Mouse (Mus musculus) small intestine, adult 2 months (tissue): ENCODE results near the gene Patz1. TPM values are rescaled to one million over a fixed set of nuclear protein-coding genes. Genes with fewer than 3 reads are reported as not detected.
A peak's percentile ranks its signal among the peaks of the same experiment; 100 is the strongest.

Source experiments
- H3K27ac ChIP-seq: fragments of 200-500 bp; 2 replicates; pipeline ENCODE4 v1.5.1; 2012; ENCODE audit warnings: low read depth, low read length, control low read depth, inconsistent platforms; ENCODE audit not compliant: insufficient read depth
- H3K27me3 ChIP-seq: fragments of 200-500 bp; 2 replicates; pipeline ENCODE4 v1.6.1; 2012; ENCODE audit warnings: mild to moderate bottlenecking, moderate library complexity, low read length, inconsistent platforms; ENCODE audit not compliant: control insufficient read depth, insufficient read depth
- H3K36me3 ChIP-seq: fragments of 200-500 bp; 2 replicates; pipeline ENCODE4 v1.6.1; 2012; ENCODE audit warnings: mild to moderate bottlenecking, low read length, control low read depth, inconsistent platforms; ENCODE audit not compliant: control insufficient read depth, insufficient read depth
- H3K4me1 ChIP-seq: fragments of 200-500 bp; 2 replicates; pipeline ENCODE4 v1.6.1; 2012; ENCODE audit warnings: low read length, inconsistent platforms, mixed read lengths; ENCODE audit not compliant: control insufficient read depth, insufficient read depth, insufficient read length
- H3K4me3 ChIP-seq: fragments of 200-500 bp; 2 replicates; pipeline ENCODE4 v1.5.1; 2012; ENCODE audit warnings: low read depth, mild to moderate bottlenecking, control low read depth, inconsistent platforms, low read length, moderate library complexity
- CTCF ChIP-seq: fragments of 200-500 bp; IDR thresholded peaks from 2 replicates; pipeline ENCODE4 v1.5.1; 2012; ENCODE audit warnings: low read depth, mild to moderate bottlenecking, control low read depth, inconsistent platforms, low read length, moderate library complexity, mixed read lengths; ENCODE audit not compliant: insufficient replicate concordance, insufficient read length; ENCODE audit errors: extremely low read depth
- POLR2A ChIP-seq: fragments of 200-500 bp; IDR thresholded peaks from 2 replicates; pipeline ENCODE4 v1.6.1; 2012; ENCODE audit warnings: low read depth, mild to moderate bottlenecking, control low read depth, inconsistent platforms, low read length, moderate library complexity
- WGBS: fragments of 180-500 bp; shearing (Covaris S2); methylation state at CpG from one replicate; pipeline ENCODE4 v1.1.7; 2018; 5-methylcytosine and 5-hydroxymethylcytosine counted together
- polyA plus RNA-seq: library from polyadenylated mRNA; depleted of rRNA; stranded (reverse); fragments of >200 nt; gene quantifications from 2 replicates; pipeline ENCODE4 v1.2.3, GENCODE M21; 2012

Gene Patz1
- polyA plus RNA-seq, 1 experiment = 15.1 TPM

DNA sequence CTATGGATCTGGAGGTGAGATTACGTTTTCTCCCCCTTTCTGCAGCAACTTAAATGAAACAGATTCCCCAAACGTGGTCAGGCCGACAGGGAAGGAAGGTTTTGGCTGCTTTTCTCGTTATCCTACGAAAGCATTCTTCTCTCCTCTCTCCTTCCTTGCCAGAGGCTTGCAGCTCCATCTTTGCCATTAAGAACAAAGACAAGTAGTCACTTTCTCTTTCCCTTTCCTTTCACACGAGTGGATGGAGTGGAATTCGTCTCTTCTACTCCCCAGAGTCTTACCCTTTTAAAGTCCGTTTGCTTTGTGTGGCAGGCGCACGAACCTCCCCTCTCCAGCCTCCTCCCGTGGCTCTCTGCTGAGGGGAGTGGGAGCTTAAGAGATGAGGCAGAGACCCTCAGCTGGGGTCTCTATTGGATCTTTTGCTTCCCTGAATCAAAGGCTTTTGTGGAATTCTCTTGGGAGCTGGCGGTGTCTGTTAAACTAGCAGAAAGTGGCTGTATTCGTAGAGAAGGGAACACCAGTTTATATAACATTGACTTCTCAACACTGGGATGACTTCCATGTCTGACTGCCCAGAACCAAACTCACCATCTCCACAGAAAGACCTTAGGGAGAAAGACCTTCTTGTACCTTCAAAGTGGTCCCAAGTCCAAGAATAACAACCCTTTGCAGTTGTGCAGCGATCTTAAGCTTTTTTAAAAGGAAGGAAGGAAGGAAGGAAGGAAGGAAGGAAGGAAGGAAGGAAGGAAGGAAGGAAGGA is 42.5 kb downstream of the Patz1 start:
- Histone ChIP-seq H3K4me3 (peak overlapping the region; percentile 61), H3K4me1 (peaks cover 5% of the 10 kb centered on the region; the same call in 1 of the 2 replicates), H3K27me3 (no peaks in the 10 kb centered on the region), H3K27ac (peak overlapping the region; percentile 69), H3K36me3 (no peaks in the 10 kb centered on the region)
- 3% methylated on average over 14 of the region's 14 CpGs for WGBS
- TF ChIP-seq CTCF (no peak), POLR2A (no peak)

DNA sequence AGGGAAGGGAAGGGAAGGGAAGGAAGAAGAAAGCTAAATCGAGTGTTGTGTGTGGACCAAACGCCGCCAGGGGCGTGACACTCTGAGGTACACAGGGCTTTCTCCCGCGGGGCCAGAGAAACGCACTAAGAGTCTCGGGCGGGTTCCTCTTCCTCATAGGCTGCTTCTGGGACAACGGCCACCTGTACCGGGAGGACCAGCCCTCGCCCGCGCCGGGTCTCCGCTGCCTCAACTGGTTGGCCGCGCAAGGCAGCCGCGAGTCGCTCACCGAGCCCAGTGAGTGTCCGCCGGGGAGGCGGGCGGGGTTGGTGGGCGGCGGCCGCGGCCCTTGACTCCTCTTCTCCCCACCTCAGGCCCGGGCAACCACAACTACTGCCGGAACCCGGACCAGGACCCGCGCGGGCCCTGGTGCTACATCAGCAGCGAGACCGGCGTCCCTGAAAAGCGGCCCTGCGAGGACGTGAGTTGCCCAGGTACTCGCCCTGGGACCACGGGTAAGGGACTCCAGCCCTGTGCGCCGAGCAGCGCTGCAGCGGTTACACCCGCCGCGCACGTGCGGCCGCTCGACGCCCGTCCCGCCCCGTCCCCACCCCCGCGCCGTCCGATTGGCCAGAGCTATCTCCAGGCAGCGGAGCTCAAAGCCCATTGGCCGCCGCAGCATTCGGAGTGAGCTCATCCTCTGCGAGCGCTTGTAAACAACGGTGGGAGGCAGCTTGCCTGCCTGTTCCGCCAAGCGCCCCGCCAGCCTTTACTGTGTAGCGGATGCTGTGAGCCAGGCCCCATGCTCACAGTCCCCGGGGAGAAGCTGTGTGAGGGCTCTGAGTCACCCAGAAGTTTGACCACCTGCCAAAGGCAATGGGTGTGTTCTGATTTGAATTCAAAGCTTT is 43.3 kb downstream of the Patz1 start:
- peak overlapping the region; percentile 61 for H3K4me3 ChIP-seq
- 1% methylated on average over 75 of the region's 75 CpGs for WGBS
- H3K36me3 ChIP-seq = no peaks in the 10 kb centered on the region
- H3K4me1 ChIP-seq = peaks cover 5% of the 10 kb centered on the region; the same call in 1 of the 2 replicates
- peak overlapping the region; percentile 69 for H3K27ac ChIP-seq
- H3K27me3 ChIP-seq = no peaks in the 10 kb centered on the region
- no peak; the same call in 1 of the 2 replicates for TF ChIP-seq POLR2A
- no peak for TF ChIP-seq CTCF

DNA sequence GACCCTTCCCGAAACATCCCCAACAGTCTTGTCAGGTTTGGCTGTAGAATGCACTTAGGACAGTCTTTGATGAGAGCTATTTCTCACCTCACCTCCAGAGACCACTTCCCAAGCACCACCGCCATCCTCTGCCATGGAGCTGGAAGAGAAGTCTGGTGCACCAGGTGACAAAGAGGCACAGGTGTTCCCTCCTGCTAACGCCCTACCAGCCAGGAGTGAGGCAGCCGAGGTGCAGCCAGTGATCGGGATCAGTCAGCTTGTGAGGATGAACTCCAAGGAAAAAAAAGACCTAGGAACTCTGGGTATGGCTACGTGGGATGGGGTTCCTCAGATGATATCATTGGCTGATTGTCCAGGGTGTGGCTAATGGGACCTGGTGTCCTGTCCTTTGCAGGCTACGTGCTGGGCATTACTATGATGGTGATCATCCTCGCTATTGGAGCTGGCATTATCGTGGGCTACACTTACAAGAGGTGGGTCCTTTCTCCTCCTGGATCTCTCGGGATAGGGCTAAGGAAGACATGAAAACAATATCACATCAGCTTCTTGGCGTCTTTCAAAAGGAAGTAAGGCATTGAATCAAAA is 44.5 kb downstream of the Patz1 start:
- Histone ChIP-seq H3K4me1 (peaks cover 5% of the 10 kb centered on the region; the same call in 1 of the 2 replicates), H3K36me3 (no peaks in the 10 kb centered on the region), H3K4me3 (no peak overlapping the region), H3K27me3 (no peaks in the 10 kb centered on the region), H3K27ac (no peak overlapping the region)
- TF ChIP-seq CTCF (no peak), POLR2A (no peak)
- WGBS = 93% methylated on average over 11 of the region's 11 CpGs

DNA sequence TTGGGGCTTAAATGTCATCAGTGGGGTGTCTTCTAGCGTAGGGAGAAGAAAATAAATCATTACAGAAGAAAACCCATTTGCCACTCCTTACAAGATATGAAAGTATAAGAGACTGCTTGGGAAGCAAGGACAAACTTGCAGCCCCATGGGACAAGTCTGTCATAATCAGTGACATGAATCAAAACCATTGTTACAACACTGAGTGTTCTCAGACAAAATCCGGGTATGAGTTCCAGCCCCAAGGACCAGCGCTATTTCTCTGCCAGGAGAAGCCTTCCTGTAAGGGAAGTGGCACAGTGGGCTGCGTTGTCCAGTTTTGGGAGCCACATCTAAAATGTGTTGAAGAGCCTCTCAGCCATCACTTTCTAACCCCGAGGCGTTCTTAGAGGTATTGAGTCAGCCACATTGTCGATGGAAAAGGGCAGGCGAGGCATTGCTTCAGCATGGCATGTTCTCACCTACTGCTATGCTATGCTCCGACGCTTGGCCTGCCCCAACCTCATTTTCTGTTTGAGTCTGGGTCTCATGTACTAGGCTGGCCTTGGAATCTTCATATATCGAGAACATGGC is 45.6 kb downstream of the Patz1 start:
- peak overlapping the region; percentile 85 for H3K27ac ChIP-seq
- H3K4me1 ChIP-seq = peaks cover 5% of the 10 kb centered on the region; the same call in 1 of the 2 replicates
- H3K27me3 ChIP-seq = no peaks in the 10 kb centered on the region
- H3K36me3 ChIP-seq = no peaks in the 10 kb centered on the region
- TF ChIP-seq POLR2A (no peak), CTCF (no peak)
- no peak overlapping the region for H3K4me3 ChIP-seq
- 92% methylated on average over 11 of the region's 11 CpGs for WGBS

DNA sequence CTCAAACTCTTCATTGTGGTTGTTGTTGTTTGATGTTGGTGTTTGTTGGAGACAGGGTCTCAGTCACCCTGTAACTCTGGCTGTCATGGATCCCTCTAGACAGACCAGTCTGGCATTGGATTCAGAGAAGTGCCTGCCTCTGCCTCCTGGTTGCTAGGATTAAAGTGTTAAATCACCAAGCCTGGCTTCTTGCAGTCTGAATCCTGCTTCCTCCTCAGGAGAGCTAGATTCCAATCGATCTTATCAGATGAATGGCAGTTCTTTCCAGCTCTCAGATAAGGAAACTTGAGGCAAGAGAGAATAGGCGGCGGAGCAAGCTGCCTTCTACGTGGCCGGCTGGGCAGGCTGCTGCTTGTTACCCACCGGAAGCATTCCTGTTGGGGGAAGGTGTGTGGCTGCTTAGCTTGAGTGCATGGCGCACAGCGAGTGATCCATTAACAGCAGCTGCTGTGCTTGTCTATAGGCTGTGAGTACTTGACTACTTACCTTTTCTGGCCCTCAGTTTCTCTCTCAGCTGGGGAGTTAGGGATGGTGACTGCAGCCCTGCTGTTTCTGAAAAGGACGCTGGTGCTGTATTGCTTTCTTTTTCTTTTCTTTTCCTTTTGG is 46.1 kb downstream of the Patz1 start:
- no peaks in the 10 kb centered on the region for H3K27me3 ChIP-seq
- peaks cover 5% of the 10 kb centered on the region; the same call in 1 of the 2 replicates for H3K4me1 ChIP-seq
- TF ChIP-seq CTCF = no peak
- TF ChIP-seq POLR2A = no peak
- H3K36me3 ChIP-seq = no peaks in the 10 kb centered on the region
- no peak overlapping the region for H3K4me3 ChIP-seq
- peak overlapping the region; percentile 85 for H3K27ac ChIP-seq
- WGBS = 66% methylated on average over 9 of the region's 9 CpGs

DNA sequence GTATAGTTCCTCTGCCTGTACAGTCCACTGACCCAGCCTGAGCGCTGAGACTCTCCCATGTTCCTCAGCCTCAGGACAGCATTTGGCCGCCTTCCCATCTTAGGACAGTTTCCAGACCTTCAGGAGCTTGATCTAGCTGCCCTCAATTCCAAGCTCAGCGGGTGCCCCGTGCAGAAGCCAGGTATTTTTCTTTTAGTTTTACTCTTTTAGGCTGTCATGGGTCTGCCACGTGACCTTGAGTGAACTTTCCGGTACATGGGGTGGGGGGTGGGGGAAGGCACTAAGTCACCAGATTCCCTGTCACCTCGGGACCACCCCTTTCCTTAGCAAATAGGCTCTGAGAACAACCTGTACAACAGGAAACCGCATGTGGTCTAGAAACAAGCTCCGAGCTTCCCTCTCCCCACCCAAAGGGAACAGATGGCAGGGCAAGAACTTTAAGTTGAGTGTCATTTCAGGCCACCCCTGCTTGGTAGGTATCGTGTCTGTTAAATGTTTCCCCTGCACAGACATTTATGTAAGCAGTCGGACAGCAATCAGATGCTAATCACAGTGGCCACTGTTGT is 47.1 kb downstream of the Patz1 start:
- H3K27me3 ChIP-seq = no peaks in the 10 kb centered on the region
- TF ChIP-seq CTCF = no peak
- TF ChIP-seq POLR2A = no peak
- H3K4me1 ChIP-seq = peaks cover 5% of the 10 kb centered on the region; the same call in 1 of the 2 replicates
- H3K27ac ChIP-seq = peak overlapping the region; percentile 85
- WGBS = 47% methylated on average over 11 of the region's 11 CpGs
- peak overlapping the region; percentile 17 for H3K4me3 ChIP-seq
- no peaks in the 10 kb centered on the region for H3K36me3 ChIP-seq
